Mouse (Mus musculus) kidney, adult 2 months (tissue): Measurements from ENCODE around the gene Wfdc9. TPM values are rescaled to one million over a fixed set of nuclear protein-coding genes. Genes with fewer than 3 reads are reported as not detected.

Source experiments
- DNase-seq: peaks from one replicate; pipeline ENCODE4 v3.0.0; 2021
- H3K27ac ChIP-seq: fragments of 200-500 bp; 2 replicates; pipeline ENCODE4 v1.5.1; 2012; ENCODE audit warnings: low read depth, low read length, control low read depth, inconsistent platforms; ENCODE audit not compliant: insufficient read depth
- H3K27me3 ChIP-seq: fragments of 200-500 bp; replicated peaks from 2 replicates; pipeline ENCODE4 v1.6.1; 2012; ENCODE audit warnings: mild to moderate bottlenecking, moderate library complexity, low read length, inconsistent platforms; ENCODE audit not compliant: control insufficient read depth, insufficient read depth
- H3K36me3 ChIP-seq: fragments of 200-500 bp; 2 replicates; pipeline ENCODE4 v1.6.1; 2012; ENCODE audit warnings: mild to moderate bottlenecking, moderate library complexity, low read length, inconsistent platforms; ENCODE audit not compliant: control insufficient read depth, insufficient read depth
- H3K4me1 ChIP-seq: fragments of 200-500 bp; 2 replicates; pipeline ENCODE4 v1.6.1; 2011; ENCODE audit warnings: low read length; ENCODE audit not compliant: control insufficient read depth, insufficient read depth
- H3K4me3 ChIP-seq: fragments of 200-500 bp; 2 replicates; pipeline ENCODE4 v1.5.1; 2011; ENCODE audit warnings: mild to moderate bottlenecking, low read depth, low read length, control low read depth; ENCODE audit not compliant: insufficient read depth
- CTCF ChIP-seq: fragments of 200-500 bp; conservative IDR thresholded peaks from 2 replicates; pipeline ENCODE4 v1.5.1; 2011; ENCODE audit warnings: low read depth, mild to moderate bottlenecking, control low read depth, low read length, moderate library complexity, mixed read lengths; ENCODE audit not compliant: insufficient read depth, insufficient read length
- POLR2A ChIP-seq: fragments of 200-500 bp; IDR thresholded peaks from one replicate; pipeline ENCODE4 v1.6.1; 2011; ENCODE audit warnings: low read depth, low read length, control low read depth
- WGBS: fragments of 180-500 bp; shearing (Covaris S2); methylation state at CpG from one replicate; pipeline ENCODE4 v1.1.7; 2018; 5-methylcytosine and 5-hydroxymethylcytosine counted together
- polyA plus RNA-seq: library from polyadenylated mRNA; depleted of rRNA; stranded (reverse); fragments of >200 nt; gene quantifications from 2 replicates; pipeline ENCODE4 v1.2.3, GENCODE M21; 2012; rRNA removed

Gene Wfdc9
- not detected in 2 replicates for polyA plus RNA-seq

DNA sequence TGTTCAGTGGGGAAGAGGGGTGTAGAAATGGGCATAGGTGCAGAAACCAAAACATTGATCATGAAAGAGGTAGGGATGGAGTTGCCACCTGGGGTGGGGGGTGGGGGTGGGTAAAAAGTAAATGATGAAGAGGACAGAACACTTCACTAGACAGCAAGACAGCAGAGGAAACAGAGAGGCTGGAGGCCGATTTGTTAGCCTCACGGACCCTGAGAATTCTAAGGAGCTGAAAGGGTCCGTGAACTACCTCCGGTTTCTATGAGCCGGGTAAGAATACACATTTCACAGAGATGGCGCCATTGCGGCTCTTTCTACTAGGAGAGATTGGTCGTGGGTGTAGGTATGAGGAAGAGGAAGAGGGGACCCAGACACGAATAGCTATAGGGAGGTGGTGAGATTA, at the start of gene Wfdc9:
Gene Wfdc9 (minus strand): TSS at position 101 of the 400 bp plus-strand sequence.
- Histone ChIP-seq H3K27me3 (no peaks in the 10 kb centered on the region), H3K27ac (no peak within 1 kb of the TSS), H3K4me3 (no peak within 1 kb of the TSS), H3K4me1 (no peaks in the 10 kb centered on the region), H3K36me3 (no peaks in the 10 kb centered on the region)
- no peak for DNase-seq
- 86% methylated on average over 9 of the region's 9 CpGs for WGBS
- TF ChIP-seq CTCF (no peak), POLR2A (no peak)

DNA sequence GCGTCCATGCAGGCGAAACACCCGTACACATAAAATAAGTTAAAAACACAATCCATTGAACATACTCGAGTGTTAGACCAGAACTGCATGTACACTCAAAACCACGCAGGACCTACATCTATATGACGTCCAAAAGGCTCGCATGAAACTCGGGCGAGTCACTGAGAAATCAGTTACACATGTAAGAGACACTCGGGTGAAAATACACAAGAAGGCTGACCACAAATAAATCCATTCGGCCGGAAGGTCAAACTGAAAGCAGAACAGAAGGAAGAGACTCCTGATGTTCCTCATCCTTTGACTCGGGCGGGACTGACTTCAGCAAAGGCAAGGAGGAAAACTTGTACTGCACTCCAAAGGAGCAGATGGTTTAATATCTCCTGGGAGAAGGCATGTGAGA, 49.6 kb upstream of the Wfdc9 start:
- Histone ChIP-seq H3K4me1 (no peaks in the 10 kb centered on the region), H3K27ac (no peak overlapping the region), H3K36me3 (no peaks in the 10 kb centered on the region), H3K4me3 (no peak overlapping the region), H3K27me3 (no peaks in the 10 kb centered on the region)
- TF ChIP-seq POLR2A (no peak), CTCF (no peak)
- DNase-seq, result no peak
- 86% methylated on average over 14 of the region's 14 CpGs for WGBS

DNA sequence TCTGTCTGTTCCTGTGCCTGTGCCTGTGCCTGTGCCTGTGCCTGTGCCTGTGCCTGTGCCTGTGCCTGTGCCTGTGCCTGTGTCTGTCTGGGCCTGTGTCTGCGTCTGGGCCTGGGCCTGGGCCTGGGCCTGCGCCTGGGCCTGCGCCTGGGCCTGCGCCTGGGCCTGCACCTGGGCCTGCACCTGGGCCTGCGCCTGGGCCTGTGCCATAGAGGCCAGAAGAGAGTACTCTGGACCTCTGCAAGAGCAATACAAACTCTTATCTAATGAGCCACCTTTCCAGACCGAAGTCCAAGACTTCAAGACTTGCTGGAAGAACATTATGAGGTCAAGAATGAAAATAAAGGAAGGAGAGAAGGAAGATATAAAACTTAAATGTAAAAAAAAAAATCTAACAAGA, 48.9 kb upstream of the Wfdc9 start:
- TF ChIP-seq CTCF, result no peak
- TF ChIP-seq POLR2A, result no peak
- DNase-seq, result no peak
- Histone ChIP-seq H3K4me3 (no peak overlapping the region), H3K4me1 (no peaks in the 10 kb centered on the region), H3K36me3 (no peaks in the 10 kb centered on the region), H3K27ac (no peak overlapping the region), H3K27me3 (no peaks in the 10 kb centered on the region)
- 92% methylated on average over 6 of the region's 6 CpGs for WGBS

DNA sequence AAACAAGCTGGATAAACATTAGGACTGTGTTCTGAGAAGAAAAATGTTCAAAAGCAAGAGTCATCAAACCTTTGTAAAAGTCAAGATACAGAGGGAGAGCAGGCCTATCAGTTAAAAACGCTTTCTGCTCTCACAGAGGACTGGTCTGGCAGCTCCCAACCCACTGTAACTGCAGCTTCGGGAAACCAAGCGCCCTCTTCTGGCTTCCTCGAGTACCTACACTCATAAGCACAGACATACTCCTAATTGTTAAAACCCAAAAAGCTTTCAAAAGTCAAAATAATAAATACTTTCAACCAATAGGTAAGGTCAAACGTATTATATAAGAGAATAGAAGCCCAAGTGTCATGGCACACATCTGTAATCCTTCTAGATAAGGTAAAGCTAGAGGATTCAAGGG, 47.9 kb upstream of the Wfdc9 start:
- 83% methylated on average over 5 of the region's 5 CpGs for WGBS
- Histone ChIP-seq H3K27me3 (no peaks in the 10 kb centered on the region), H3K4me3 (no peak overlapping the region), H3K4me1 (no peaks in the 10 kb centered on the region), H3K27ac (no peak overlapping the region), H3K36me3 (no peaks in the 10 kb centered on the region)
- TF ChIP-seq POLR2A (no peak), CTCF (no peak)
- no peak for DNase-seq

DNA sequence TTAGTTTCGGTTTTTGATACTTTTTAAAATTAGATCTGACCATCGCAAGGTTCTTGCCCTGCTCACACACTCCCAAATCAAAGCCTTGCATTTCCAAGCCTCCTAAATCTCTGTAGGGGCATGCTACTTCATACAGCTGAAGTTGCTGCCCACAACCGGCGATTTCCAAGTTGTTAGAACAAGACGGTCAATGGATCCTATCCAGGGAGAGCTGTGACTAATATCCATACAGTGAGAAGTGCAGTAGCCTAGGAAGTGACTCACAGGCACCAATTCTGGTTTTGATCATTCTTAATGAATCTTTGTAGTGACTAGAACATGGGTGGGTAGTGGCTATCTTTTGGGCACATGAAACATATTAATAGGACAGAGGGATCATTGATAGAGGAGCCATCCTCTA, 45.4 kb upstream of the Wfdc9 start:
- no peaks in the 10 kb centered on the region for H3K27me3 ChIP-seq
- TF ChIP-seq POLR2A (no peak), CTCF (no peak)
- DNase-seq, result no peak
- H3K36me3 ChIP-seq, result no peaks in the 10 kb centered on the region
- H3K4me1 ChIP-seq, result no peaks in the 10 kb centered on the region
- WGBS, result 86% methylated on average over 5 of the region's 5 CpGs
- no peak overlapping the region for H3K4me3 ChIP-seq
- no peak overlapping the region for H3K27ac ChIP-seq

DNA sequence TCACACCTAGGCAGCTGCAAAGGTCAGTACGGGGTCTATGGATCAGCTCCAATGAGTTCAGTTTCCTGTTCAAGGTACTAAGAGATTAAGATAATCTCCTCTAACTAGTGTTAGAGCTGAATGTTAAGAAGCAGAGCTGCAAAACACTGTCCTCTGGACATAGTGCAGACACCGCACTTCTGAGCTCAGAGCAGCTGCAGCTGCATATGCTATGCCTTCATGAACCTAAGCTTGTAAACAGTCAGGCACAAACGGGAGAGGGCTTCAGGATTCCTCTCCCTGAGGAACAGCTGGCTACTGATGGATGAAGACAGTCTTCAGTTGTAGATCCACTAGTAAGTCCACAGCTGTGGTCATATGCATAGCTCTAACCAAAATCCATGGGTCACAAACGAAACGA, 44.6 kb upstream of the Wfdc9 start:
- Histone ChIP-seq H3K4me1 (no peaks in the 10 kb centered on the region), H3K36me3 (no peaks in the 10 kb centered on the region), H3K4me3 (no peak overlapping the region), H3K27me3 (no peaks in the 10 kb centered on the region), H3K27ac (no peak overlapping the region)
- DNase-seq, result no peak
- no peak for TF ChIP-seq POLR2A
- no peak for TF ChIP-seq CTCF
- 67% methylated on average over 5 of the region's 5 CpGs for WGBS

DNA sequence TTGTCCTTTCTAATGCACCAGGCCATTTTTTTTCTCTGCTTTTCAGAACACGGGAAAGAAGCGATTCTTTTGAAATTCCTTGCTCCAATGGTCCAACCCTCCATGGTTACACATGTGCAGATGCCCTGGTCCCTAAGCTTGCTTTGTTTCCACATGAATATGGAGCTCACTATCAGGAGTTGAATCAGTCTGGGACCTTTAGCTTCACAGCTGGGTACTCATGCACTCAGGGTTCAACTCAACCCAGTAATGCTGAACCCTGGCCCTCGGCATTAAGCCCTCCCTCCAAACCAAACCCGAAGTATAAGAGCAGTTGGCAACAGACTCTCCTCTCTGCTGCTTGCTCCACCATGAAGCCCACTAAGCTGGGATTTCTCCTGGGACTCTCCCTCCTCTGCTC, 41.8 kb upstream of the Wfdc9 start, which contains the start of gene Spint4:
Gene Spint4 (plus strand): TSS at position 301 of the 400 bp plus-strand sequence.
- 69% methylated on average over 4 of the region's 4 CpGs for WGBS
- H3K4me3 ChIP-seq, result no peak within 1 kb of the TSS
- no peak for DNase-seq
- H3K27me3 ChIP-seq, result no peaks in the 10 kb centered on the region
- no peaks in the 10 kb centered on the region for H3K36me3 ChIP-seq
- TF ChIP-seq POLR2A, result no peak
- TF ChIP-seq CTCF, result no peak
- H3K27ac ChIP-seq, result no peak within 1 kb of the TSS
- H3K4me1 ChIP-seq, result no peaks in the 10 kb centered on the region

DNA sequence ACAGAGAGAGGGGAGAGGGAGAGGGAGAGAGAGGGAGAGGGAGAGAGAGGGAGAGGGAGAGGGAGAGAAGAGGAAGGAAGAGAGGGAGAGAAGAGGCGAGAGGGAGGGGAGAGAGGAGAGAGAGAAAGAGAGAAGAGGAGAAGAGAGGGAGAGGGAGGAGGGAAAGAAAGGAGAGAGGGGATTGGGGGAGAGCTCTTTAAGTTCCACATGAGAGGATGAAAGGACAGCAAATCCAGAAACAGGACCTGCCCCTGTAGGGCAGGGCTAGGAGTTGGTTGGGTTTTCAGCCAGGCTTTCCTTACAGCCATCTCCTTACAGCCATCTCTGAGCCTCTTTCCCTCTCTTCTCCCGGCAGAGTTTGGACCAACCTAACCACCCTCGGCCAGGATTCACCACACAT, 28.4 kb upstream of the Wfdc9 start, which contains the start of gene Wfdc13:
Gene Wfdc13 (plus strand): TSS at position 301 of the 400 bp plus-strand sequence.
- H3K36me3 ChIP-seq, result no peaks in the 10 kb centered on the region

More for the DNA sequence above, 28.4 kb upstream of the Wfdc9 start, which contains the start of gene Wfdc13:
- no peaks in the 10 kb centered on the region for H3K4me1 ChIP-seq
- no peaks in the 10 kb centered on the region for H3K27me3 ChIP-seq
- DNase-seq, result no peak
- no peak within 1 kb of the TSS for H3K27ac ChIP-seq
- no peak within 1 kb of the TSS for H3K4me3 ChIP-seq
- TF ChIP-seq POLR2A, result no peak
- no peak for TF ChIP-seq CTCF
- 53% methylated on average over 3 of the region's 3 CpGs for WGBS
